Mouse (Mus musculus) megakaryocyte progenitor cell, adult 5-6 weeks (primary cell): ENCODE results near the gene Foxf2. TPM values are rescaled to one million over a fixed set of nuclear protein-coding genes. Genes with fewer than 3 reads are reported as not detected.

ENCODE experiments used
- ATAC-seq: replicated peaks from 2 replicates; pipeline ENCODE4 v1.8.0; 2016; ENCODE audit warnings: mild to moderate bottlenecking, moderate TSS enrichment, inconsistent platforms; ENCODE audit not compliant: poor library complexity
- total RNA-seq, 2 experiments: library from RNA; stranded (forward) in 1 of 2; stranded (reverse) in 1 of 2; fragments of 157-497, 149-512 nt in 1 of 2; fragments of 200-1000 nt in 1 of 2; gene quantifications; 2 replicates each; pipeline versions ENCODE4 v1.2.3 to v1.2.4; 2015 to 2017

Gene Foxf2
- total RNA-seq (2015), result not detected in 2 replicates
- total RNA-seq (2017), result not detected in 2 replicates

DNA sequence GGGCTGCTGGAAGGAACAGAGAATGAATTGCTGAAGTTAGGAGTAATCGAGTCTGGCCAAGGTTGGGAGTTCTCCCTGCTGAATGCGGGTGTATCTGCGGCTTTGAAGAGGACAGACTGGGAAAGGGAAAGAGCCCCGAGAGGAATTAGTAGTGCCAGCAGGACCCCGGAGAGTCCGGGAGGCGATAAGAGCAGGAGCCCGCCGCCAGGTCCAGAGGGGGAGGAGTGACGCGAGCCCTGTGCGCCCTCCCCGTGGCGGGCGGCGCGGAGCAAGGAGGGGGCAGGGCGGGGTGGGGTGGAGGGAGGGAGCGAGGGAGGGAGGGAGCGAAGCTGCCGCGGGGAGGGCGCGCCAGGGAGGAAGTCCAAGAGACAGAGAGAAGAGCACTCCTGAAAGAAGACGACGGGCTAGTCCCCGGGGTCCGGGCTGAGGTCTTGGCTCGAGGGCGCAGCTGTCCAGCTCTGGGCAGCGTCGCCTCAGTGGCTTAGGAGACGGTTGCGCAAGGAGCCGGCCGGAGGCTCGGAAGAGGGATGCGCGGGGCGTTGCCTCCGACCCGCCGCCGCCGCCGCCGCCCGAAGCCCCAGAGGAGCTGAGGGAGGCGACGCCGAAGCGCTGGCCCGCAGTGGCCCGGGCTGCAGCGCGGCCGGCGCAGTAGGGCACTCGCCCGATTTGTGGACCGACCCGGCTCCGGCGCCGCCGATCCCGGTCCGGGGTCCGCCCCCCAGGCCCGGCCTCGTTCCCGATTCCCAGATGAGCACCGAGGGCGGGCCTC lies at the start of gene Foxf2:
Gene Foxf2, plus strand, starts transcription at position 484 of the 769 bp plus-strand sequence.
- ATAC-seq, result no peak

GRCm38 (mm10) chr13:31576696-31577095 lies 48.9 kb upstream of the Foxf2 start:
- no peak for ATAC-seq

GRCm38 (mm10) chr13:31577576-31577975 lies 48.0 kb upstream of the Foxf2 start:
- no peak for ATAC-seq

DNA sequence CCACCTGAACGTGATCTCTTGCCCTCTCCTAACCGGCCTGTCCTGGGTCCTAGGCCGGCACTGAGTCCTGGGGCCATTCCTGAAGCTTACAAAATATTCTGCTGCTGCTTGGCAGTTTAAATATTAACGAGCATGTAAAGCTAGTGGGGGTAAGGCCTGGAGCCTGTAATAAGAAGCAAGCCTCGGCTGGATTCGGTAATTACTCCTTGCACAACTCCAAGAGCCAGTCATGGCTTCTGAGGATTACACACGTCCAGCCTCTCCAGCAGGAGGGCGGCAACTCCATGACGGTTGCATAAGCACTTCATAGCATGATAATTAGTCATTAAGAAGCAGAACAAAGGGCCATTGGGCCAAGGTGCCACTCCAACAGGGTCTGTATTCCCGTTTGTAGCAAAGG lies 47.2 kb upstream of the Foxf2 start:
- no peak for ATAC-seq

DNA sequence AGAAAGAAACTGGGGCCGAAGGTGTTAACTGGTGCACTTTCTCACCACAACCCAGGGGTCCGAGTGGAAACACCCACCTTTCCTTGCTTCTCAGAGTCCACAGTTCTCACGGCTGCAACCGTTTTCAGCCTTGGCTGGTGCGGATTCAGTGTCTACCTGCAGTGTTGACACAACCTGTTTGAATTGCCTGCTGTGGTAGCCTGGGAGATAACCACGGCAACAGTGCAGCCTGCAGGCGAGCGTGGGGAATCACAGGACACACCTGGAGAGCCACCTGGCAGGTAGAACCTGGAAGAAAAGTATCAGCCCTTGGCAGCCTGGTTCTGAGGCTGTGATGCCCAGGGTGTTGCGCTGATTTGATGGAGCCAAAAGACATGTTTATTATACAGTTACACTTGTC lies 45.8 kb upstream of the Foxf2 start:
- no peak for ATAC-seq

- ATAC-seq, result no peak
These were observed 38.3 kb upstream of the Foxf2 start for GRCm38 (mm10) chr13:31587341-31587740.

- ATAC-seq, result no peak
These were observed 26.0 kb upstream of the Foxf2 start for GRCm38 (mm10) chr13:31599576-31599975.

- ATAC-seq, result no peak
These were observed 21.7 kb upstream of the Foxf2 start for GRCm38 (mm10) chr13:31603964-31604363.

DNA sequence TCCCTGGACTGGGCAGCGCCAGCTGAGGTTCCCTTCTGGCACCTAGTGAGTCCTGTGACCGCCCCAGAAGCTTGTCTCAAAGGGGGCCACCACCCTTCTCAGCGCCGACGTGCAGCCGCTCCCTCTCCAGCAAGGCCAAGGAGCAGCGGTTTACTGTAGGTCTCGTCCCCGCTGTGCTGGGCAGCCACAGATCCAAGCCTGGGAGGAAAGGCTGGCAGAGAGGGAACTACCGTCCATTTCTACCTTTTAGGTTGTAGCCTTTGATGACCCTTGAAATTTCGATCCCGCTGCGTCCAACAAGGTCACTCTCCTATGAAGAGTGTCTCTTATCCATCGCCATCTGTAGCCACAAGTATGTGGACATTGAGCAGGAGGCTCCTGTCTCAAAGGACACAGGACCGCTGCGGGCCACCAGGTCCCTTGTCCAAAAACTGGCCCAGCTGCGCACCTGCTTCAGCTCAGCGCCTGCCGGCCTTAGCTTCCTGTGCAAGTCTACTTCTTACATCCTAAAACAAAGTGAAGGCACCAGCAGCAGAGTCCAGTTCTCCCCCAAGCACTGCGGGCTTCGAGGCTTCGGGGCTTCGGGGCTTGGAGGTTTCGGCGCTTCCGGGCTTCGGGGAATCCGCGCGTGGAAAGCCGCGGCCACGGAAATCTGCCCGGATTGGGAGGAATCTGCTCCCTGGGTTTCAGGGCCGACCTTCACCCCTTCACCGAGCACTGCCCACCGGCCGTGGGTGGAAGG lies 10.7 kb upstream of the Foxf2 start:
- ATAC-seq, result no peak

GRCm38 (mm10) chr13:31615561-31616165 lies 10.0 kb upstream of the Foxf2 start:
- ATAC-seq, result no peak

- no peak for ATAC-seq
These were observed 7.6 kb upstream of the Foxf2 start for GRCm38 (mm10) chr13:31618001-31618400.

- ATAC-seq, result peak; percentile 78
These were observed 7.2 kb upstream of the Foxf2 start for GRCm38 (mm10) chr13:31618416-31618815.

- ATAC-seq, result no peak
These were observed 6.5 kb upstream of the Foxf2 start for GRCm38 (mm10) chr13:31618919-31619655.

GRCm38 (mm10) chr13:31619826-31620498 lies 5.7 kb upstream of the Foxf2 start:
- no peak for ATAC-seq

- ATAC-seq, result no peak
These were observed 5.1 kb upstream of the Foxf2 start for GRCm38 (mm10) chr13:31620499-31620847.

GRCm38 (mm10) chr13:31620937-31621336 lies 4.7 kb upstream of the Foxf2 start:
- ATAC-seq, result no peak

- no peak for ATAC-seq
These were observed 3.9 kb upstream of the Foxf2 start for GRCm38 (mm10) chr13:31621741-31622140.

- no peak for ATAC-seq
These were observed 3.2 kb upstream of the Foxf2 start for GRCm38 (mm10) chr13:31622371-31622770.

GRCm38 (mm10) chr13:31623291-31623690 lies 2.3 kb upstream of the Foxf2 start:
- no peak for ATAC-seq
